Mouse (Mus musculus) gastrocnemius, adult 8-10 months (tissue): Measurements from ENCODE around the gene Dapk1. TPM values are rescaled to one million over a fixed set of nuclear protein-coding genes. Genes with fewer than 3 reads are reported as not detected.

Source experiments
- DNase-seq, 2 experiments: peaks; one replicate each; pipeline ENCODE4 v3.0.0; 2022; ENCODE audit warnings: low spot score in 2 of 2
- total RNA-seq, 4 experiments: library from RNA; stranded (reverse); gene quantifications; 2 replicates each; pipeline ENCODE4 v1.2.4; 2022

Dapk1 gene
- total RNA-seq, 4 experiments from 2014 or later, result 1.1 to 3.1 (median 2.3) TPM

DNA sequence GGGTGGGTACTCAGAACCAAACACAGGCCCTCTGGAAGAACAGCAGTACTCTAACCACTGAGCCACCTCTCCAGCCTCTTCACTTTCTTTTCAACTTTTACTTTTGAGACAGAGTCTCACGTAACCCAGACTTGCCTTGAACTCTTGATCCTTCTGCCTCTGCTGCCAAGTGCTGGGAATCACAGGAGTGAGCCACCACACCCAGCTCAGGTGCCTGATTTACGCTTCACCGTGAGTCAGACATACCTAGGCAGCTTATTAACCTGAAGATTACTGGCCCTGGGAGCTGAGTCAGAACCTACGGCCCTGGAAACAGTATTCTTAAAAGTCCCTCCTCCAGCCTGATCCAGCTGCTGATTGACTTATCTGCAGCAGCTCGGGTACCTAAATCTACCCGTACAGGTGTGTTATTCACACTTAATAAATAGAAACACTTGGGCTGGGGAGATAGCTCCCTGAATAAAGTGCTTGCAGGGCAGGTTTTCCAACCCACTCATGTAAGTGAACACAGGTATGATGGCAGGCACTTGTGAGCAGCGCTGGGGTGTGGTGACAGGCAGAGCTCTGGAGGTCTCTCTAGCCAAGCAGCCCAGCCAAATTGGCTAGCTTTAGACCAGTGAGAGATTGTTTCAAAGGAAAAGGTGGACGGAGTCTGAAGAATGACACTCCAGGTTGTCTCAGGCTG is 60.9 kb downstream of the Dapk1 start:
- no peak for DNase-seq

DNA sequence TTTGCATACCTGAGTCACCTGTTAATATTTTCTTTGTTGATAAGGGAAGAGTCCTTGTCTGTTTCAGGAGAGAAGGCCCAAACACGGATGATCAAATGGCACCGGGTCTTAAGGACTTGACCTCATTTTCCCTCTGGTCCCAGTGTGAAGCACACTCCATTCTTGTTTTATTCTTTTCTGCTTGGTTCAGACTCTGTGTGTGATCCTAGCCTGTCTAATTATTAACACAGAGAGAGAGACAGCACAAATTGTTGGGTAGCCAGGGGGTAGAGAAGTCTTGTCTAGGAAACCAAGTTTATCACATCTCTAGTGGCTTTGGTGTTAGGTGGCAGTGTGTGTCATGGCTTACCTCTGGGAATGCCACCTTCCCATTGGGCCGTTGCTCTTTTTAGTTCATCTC is 62.3 kb downstream of the Dapk1 start:
- DNase-seq, result no peak

DNA sequence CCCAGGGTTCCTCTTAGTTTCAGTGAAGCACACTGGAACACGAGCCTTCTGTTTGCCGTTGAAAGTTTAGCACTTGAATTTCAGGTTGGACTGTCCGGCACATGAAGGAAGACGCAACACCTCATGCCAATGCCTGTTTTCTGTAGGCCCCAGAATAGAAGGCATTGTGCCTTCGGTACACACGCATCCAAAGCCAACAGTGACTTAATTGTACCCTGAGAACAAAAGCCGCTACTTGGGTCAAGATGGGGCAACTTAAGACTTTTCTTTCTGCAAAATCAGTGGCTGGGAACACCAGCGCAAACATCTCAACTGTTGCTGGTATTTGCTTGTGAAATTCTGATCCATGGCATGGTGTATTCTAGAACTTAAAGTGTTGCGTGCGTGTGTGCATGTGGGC is 63.1 kb downstream of the Dapk1 start:
- no peak for DNase-seq

DNA sequence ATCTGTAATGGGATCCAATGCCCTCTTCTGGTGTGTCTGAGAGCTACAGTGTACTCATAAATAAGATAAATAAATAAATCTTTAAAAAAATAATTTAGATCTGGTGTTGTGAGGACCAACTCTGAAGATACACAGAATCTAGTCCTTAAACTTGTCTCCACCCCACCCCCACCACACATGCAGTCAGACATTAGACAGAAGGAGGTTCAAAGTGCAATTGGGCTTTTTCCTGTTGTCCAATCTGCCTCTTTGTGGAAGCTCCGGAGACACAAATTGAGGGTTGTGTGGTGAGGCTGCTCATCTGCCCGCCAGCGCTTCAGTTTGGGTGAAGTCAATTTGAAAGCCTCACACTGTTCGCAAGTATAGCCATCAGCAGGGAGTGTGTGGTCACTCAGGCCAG is 63.7 kb downstream of the Dapk1 start:
- DNase-seq, result no peak

DNA sequence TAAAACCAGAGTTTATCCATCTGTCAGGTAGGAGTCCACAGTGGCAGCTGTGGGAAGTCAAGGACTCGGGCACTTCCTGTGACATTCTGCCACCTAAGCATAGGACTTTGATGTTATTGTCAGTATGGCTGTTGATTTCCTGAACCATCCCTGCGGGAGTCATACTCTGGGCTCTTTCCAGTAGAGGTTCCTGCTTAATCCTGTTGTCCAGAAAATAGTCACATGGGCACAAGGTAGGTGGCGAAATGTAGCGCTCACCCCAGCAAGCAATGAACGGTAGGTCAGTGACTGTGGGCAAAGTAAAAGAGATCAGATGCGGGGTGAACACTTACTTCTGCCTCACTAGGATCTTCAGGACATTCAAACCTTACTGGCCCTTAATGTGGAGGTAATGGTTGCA is 66.3 kb downstream of the Dapk1 start:
- DNase-seq, result no peak

DNA sequence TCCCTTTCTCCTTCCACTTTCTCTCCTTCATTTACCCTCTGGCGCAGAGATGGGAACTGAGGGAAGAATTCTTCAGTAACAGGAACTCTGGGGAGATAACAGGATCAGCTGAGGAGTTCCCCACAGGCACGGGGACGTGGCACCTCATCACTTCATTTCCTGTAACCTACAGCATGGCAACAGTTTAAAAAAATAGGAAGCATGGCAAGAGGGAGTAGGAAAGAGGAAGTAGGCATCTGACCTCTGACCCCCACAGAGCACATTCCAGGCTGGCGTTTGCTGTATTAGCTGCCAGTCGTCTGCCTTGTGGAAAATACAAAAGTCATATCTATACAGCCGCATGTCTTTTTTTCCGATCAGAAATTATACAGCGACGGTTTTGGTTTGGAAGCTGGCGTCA is 68.9 kb downstream of the Dapk1 start:
- no peak for DNase-seq

DNA sequence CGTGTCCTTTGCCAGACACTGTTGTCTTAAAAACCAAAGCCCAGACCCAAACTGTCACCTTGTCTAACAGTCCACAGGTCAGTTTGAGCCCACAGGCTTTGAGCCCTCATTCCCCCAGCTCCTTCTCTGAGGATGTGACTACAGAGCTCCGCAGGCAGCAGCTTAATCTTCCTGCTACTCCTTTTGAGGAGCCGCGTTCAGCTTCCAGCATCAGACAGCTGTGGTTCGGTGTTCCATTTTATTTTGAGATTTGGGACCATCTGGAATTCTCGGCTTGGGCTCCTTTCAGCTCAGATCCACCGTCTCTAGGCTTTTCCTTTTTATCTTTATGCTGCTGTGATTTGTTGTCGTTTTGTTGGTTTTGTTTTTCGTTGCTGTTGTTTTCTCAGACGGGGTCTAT is 69.5 kb downstream of the Dapk1 start:
- no peak for DNase-seq

DNA sequence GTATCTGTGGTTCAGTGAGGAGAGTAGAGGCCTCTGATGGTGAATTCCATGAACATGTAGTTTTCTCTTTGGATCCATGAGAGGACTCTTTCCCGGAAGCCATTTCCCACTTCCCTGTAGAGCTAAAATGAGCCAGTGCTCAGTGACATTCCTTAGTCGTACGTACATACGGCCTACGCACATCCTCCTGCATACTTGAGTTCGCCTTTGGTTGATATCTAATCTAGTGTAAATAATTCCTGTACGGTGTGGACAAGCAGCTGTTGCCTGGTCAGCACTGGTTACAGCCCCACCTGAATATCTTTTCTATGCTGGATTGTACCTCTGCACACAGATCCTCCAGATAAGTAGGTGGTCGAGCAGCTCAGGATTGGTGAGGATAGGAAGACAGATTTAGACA is 70.5 kb downstream of the Dapk1 start:
- no peak for DNase-seq

DNA sequence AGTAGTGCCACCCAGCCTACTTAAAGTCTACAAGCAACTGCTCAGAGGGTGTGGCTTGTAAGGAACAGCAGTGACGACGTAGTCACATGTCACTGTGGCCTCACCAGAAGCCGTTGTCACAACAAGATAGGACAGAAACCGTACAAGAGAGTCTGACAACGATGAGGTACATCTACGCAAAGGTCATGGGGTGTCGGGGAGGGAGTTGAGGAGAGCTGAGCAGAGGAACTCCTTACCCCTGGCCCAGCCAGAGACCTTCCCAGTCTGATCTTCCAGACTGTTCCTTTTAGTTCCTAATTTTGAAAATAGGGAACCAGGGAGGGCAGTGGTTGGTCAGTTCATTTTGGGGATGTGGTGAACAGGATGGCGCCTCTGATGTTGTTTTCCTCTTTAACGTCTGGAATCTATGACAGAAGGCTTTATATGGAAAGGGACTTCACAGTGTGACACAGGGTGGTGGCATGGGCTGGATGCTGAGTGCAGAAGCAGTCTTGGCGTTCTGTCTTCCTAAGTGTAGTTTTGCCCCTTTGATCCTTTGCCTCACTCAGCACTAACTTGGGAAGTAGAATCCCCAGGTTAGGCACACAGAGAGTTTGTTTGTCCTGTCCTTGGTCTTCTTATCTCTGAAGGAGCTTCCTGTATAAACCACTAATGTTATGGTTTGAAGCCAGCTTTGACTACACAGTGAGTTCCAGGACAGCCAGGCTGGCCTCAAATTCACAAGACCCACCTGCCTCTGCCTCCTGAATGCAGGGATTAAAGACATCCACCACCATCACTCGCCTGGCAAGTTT is 71.3 kb downstream of the Dapk1 start:
- no peak for DNase-seq

DNA sequence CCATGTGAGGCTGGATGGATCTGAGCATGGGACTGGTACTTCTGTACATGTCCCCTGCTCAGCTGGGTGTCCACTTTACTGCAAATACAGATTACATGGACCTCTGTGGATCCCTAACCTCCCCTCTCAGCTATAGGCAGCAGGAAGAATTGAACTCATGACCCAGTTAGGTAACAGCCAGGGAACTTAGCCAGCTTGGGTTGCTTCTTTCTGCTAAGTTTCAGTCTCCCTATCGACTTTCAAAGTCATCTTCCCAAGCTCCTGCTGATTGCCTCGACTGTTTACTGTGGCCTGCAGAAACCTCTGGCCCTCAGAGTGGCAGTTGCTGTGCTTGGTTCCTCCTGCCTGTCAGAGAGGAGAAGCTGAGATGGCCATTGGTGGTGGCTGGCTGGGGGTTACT is 72.6 kb downstream of the Dapk1 start:
- no peak for DNase-seq

DNA sequence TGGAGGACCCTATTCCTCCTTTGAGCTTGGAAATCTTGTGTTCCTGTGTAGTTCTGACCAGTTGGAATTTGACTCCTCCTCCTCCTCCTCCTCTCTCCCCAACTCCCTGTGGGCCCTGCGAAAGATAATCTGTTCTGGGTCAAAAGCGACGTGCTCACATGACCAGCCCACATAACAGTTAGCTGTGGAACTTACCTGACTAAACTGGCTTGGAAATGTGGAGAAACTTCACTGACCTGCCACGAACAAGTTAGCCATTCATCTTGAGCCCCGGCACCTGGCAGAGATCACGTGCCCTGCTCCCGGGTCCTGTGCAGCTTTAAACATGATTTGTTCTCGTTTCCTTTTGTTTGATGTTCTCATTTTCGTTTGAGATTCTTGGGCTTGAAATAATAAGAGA is 73.2 kb downstream of the Dapk1 start:
- DNase-seq, result no peak

DNA sequence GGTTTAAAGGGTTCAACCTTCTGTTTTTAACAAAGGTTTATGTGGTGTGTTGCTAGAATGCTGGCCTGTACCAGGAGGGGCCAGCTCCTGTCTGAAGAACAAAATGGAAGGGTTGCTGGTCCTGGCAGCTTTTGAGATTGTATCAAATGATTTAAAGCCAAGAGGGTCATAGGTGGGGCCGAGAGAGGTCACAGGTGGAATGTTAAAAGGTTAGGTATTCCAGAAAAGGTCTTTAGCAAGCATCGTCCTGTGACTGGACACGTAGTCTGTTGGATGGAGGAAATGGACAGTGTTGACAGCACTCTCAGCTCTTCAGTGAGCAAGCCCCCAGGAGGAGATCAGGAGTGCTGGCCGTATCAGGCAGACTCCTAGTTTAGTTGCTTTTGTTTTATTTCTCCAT is 73.7 kb downstream of the Dapk1 start:
- no peak for DNase-seq

DNA sequence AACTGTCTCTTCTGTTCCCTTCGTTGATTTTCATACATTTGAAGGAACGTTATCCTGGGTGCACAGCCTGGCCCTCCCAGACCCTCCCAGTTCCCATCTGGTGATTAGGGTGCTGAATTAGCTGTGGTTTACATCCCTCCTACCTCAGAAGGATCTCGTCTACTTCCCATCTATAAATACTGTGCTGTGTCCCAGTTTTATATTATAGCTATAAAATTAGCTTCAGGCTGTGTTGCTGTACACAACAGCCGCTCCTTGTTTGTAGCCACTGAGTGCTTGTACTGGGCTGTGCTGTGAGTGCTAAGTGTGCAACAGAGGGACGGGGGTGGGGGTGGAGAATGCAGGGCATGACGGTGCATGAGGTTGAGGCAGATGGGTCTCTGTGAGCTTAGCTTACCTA is 77.2 kb downstream of the Dapk1 start:
- DNase-seq, result no peak

DNA sequence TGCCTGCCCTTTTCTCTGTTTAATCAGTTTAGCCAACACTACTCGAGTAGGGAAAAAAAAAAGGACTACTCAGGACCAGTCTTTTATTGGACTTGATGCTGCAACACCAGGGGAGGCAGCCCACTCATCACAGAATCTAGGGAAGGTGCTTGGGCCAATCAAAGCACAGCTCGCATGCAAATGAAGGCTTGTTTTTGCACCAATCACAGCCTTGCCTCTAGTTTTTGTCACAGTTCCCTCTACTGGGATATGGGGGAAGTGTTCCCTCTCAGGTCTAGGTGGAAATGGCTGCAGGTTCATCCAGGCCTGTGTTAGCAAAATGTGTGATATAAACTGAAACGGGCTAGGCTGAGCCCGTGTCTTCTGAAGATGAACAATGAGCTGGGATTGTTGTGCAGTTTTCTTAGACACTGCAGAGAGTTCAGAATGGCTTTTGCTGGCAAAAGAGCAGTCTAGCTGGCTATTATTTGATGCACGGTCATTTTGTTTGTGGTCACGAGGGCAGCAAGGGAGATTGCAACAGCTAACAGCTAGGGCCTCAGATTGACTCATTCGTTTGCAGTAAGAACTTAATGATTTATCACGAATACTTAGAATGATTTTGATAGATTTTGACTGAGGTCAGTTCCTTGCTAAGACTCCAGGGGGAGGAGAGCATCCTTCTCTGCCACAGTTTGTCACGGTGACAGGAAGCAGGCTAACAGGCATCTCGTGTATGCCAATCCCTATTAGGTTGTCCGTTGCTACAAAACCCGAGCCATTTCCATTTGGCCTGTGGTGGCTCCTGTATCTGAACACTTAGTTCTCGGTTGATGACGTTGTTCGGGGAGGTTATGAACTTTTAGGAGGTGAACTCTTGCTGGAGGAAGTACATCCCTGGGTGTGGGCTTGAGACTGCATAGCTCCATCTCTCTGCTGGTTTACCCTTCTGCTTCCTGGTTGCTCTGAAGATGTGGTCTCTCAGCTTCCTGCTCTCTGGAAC is 81.3 kb downstream of the Dapk1 start:
- no peak for DNase-seq

DNA sequence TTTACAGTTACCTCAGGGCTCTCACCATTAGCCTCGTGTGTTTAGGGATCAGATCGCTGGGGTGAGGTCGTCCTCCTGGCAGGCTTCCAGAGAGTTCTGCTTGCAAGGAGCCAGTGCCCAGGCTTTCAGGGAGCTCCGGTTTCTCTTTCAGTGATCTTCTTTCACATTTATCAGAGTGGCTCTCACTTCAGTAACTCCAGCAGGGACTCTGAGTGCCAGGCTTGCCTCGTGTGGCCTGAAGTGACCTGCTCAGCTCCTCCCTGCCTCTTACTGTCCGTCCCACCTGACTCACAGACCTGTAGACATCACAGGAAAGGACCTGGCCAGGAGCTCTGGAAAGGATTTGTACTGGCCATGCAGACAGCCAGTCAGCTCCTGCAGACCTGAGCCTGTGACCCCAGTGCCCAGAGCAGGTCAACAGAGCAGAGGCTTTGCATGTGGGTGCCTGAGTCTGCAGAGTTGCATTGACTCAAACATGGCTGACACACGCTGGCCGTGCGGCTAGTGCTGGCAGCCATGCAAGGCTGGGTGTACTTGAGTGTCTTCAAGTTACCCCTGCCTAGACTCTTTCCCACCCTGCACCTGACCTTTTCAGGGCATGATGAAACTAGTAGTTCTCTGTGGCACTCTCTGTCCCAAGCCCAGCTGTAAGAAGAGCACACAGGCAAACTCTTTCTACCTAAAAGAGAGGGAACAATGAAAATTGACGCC is 82.5 kb downstream of the Dapk1 start:
- DNase-seq, result peak; percentile 25 to 33

DNA sequence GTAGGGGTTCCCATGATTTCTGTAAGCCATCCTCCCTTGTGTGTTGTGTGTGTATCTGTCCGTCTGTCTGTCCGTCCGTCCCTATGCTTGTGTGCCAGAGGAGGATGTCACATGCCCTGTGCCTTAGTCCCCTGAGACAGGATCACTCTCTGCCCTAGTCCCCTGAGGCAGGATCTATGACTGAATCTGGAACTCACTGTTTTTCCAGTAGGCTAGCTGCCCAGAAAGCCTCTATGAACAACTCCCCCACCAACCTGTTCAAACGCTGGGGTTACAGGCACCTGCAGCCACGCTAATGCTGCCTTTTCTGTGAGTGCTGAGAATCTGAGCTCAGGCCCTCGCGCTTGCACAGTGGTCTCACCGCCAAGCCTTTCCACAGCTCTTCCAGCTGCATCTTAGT is 83.1 kb downstream of the Dapk1 start:
- peak in 1 of 2 experiments; percentile 16 for DNase-seq

DNA sequence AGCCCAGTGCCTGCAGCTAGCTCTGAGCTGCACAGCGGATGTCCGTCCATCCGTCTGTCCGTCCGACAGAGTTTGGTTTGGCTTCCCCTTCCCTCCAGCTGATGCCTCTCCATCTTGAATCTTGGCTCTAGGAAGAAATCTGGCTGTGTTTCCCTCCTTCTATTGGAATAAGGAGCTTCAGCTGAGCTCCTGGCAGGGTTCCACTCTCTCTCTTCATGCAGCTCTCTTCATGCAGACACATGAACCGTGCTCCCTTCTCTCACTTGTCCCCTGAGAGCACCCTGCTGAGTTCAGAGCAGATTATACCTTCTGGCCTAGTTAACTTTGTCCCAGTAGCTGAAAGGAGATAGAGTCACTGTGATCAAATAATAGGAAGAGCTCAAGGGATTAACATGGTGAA is 83.5 kb downstream of the Dapk1 start:
- DNase-seq, result peak in 1 of 2 experiments; percentile 26

DNA sequence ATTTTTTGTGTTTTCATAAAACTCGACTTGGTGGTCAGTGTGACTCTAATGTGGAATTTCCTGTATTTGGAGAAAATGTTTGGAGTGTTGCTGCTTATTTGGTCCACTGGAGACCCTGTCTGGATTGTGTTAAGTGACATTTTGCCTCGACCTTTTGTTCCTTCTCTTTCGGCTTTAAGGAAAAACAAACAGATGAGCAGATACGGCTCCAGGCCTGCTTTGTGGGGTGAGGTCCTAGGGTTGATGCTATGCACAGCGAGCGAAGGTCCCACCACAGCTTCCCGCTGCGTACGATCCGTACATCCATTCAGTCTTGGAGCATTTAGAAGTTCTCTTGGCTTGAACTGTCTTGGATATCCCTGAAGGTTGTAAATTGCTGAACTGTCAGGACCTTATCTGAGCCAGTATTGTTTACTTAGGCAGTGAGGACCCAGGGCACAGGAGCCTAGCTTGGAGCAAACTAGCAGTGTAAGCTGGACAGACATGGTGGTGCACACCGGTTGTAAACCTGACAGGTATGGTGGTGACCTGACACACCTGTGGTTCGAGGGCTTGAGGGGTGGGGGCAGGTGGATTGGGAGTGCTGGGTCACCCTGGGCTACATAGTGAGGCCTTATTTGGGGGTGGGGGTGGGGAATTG is 84.4 kb downstream of the Dapk1 start:
- DNase-seq, result no peak

DNA sequence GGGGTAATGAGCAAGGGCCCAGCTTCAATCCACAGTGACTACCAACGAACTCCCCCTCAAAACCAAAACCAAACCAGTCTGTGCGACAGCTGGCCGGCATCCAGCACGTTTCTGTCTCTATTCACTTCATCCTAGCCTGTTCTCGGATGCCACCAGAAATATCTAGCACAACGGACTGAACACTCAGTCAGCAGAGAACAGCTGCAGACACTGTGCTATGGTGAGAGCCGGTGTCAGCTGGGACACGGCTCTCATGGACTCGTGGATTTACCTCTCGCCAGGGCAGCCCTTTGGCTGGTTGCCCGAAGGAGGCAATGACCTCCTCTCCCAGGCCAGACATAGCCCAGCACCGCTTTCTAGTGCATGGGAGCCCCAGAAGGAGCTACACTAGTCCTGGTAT is 85.2 kb downstream of the Dapk1 start:
- peak in 1 of 2 experiments; percentile 54 for DNase-seq

DNA sequence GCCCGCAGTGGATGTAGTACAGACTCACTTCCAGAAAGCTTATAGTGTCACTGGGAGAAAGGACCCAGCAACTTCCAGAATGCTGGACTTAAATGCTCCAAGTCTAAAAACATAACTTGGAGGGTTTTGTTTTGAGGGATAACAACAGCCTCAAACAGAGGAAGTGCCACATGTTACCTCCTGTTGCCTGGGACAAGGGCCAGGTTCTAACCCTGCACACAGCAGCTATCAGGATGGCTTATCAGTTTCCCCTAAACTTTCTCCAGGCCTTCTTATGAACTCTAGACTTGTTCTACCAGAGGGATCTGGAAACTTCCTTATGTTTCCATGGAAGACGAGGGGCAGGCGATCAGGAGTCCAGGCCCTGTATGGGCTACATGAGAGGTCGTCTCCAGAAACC is 85.7 kb downstream of the Dapk1 start:
- no peak for DNase-seq

DNA sequence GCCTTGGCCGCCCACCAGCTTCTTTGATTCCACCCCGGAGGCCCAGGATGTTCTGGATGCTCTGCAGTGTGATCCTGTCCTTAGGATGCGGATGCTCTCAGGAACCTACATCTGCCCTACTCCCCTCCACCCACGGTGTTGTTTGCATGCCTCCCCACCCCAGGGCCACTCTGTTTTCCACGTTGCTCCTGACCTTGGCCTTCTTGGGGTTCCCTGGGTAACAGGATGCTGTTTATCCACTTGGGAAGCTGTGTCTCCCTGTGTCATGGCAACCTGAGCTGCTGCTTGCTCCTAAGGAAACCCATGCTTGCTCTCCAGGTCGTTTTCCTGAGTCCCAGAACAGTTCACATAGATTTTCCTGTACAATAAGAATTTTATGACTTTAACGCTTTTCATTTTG is 86.1 kb downstream of the Dapk1 start:
- DNase-seq, result no peak
